Mouse (Mus musculus) cerebellum, adult 2 months (tissue): ENCODE data around the gene Crhr2.

ENCODE experiments used
- CTCF ChIP-seq: fragments of 200-500 bp; IDR thresholded peaks from 2 replicates; pipeline ENCODE4 v1.5.1; 2011; ENCODE audit warnings: low read depth, mild to moderate bottlenecking, control low read depth, low read length, moderate library complexity, borderline replicate concordance; ENCODE audit not compliant: insufficient read depth
- POLR2A ChIP-seq: fragments of 200-500 bp; IDR thresholded peaks from 2 replicates; pipeline ENCODE4 v1.6.1; 2011; ENCODE audit warnings: low read length, control low read depth, borderline replicate concordance; ENCODE audit not compliant: insufficient read depth

DNA sequence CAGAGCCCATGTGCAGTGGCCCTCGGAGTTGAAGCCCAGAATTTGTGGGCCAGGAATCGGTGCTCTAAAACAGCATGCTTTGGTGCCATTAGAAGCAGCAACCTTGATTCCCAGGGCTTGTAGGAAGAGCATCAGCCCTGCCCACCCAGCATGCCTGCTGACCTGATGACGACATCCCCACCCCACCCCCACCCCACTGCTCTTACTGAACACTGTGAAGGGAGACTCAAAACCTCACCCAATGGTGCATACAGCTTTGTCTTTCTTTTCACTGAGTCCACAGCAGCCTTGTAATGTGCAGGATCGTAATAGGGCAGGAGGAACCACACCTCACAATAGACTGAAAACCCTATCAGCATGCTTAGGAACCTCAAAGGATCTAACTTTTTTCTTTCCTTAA lies 13.3 kb upstream of the Crhr2 start:
- no peak for TF ChIP-seq POLR2A
- no peak for TF ChIP-seq CTCF
